Mouse (Mus musculus) NIH3T3 (cell line): ENCODE results near the gene Fuk.
"Not testable (repeated sequence)": the region's sequence is repeated elsewhere in the genome, so short reads cannot be mapped to it uniquely, and the experiment has no call there.

Experiments
- DNase-seq: peaks from one replicate; pipeline ENCODE4 v3.0.0-alpha.2; 2012; ENCODE audit warnings: low read depth

Fuk gene

GRCm38 (mm10) chr8:110901839-110902578, at the start of gene Fuk:
Gene Fuk (minus strand): TSS chr8:110902488.
- peak; percentile 88 for DNase-seq

GRCm38 (mm10) chr8:110950065-110950484, 47.8 kb upstream of the Fuk start:
- no peak for DNase-seq

GRCm38 (mm10) chr8:110945716-110946115, 43.4 kb upstream of the Fuk start:
- no peak for DNase-seq

GRCm38 (mm10) chr8:110944276-110944876, 42.1 kb upstream of the Fuk start:
- DNase-seq, result peak; percentile 92

- DNase-seq, result peak; percentile 99
Measured at GRCm38 (mm10) chr8:110941453-110941948, 39.2 kb upstream of the Fuk start.

- peak; percentile 26 for DNase-seq
Measured at GRCm38 (mm10) chr8:110940682-110941452, 38.6 kb upstream of the Fuk start.

GRCm38 (mm10) chr8:110938882-110939589, 36.7 kb upstream of the Fuk start:
- peak; percentile 36 for DNase-seq

GRCm38 (mm10) chr8:110936217-110936616, 33.9 kb upstream of the Fuk start:
- no peak for DNase-seq

- no peak for DNase-seq
Measured at GRCm38 (mm10) chr8:110933272-110933671, 31.0 kb upstream of the Fuk start.

GRCm38 (mm10) chr8:110932444-110932843, 30.2 kb upstream of the Fuk start:
- DNase-seq, result no peak

GRCm38 (mm10) chr8:110931176-110931939, 29.1 kb upstream of the Fuk start:
- peak; percentile 34 for DNase-seq

GRCm38 (mm10) chr8:110929672-110930071, 27.4 kb upstream of the Fuk start:
- not testable (repeated sequence) for DNase-seq

- no peak for DNase-seq
Measured at GRCm38 (mm10) chr8:110929066-110929465, 26.8 kb upstream of the Fuk start.

GRCm38 (mm10) chr8:110928435-110928834, 26.1 kb upstream of the Fuk start:
- no peak for DNase-seq

- peak; percentile 60 for DNase-seq
Measured at GRCm38 (mm10) chr8:110926690-110927089, 24.4 kb upstream of the Fuk start.

GRCm38 (mm10) chr8:110925691-110926140, 23.4 kb upstream of the Fuk start:
- DNase-seq, result no peak

- peak; percentile 89 for DNase-seq
Measured at GRCm38 (mm10) chr8:110921492-110922230, 19.4 kb upstream of the Fuk start.

GRCm38 (mm10) chr8:110920773-110921277, 18.5 kb upstream of the Fuk start:
- peak; percentile 23 for DNase-seq

- no peak for DNase-seq
Measured at GRCm38 (mm10) chr8:110920032-110920772, 17.9 kb upstream of the Fuk start.
